Comparison of ENCODE assay signal across 16 mouse cellular contexts in the genomic region with DNA sequence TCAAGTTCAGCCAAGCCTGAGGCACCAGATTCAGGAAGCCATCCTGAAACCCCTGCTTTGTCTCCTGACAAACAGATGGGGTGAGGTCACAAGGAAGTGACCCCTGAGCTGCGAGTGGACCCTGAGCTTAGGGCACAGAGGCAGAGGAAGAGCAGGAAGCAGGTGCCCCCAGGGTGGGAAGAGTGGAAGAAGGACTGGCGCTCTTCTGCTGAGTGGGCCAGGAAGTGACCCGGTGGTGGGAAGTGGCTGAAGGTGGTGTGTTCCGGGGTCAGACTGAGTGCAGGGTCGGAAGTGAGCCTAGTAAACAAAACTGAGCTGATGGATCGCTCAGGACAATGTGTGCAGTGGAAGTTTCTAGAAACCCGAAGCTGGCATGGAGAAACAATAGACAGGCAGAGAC. TPM values are rescaled to one million over a fixed set of nuclear protein-coding genes. Genes with fewer than 3 reads are reported as not detected.
DNase-seq lines count a peak whose midpoint lies in the region; ATAC-seq and TF ChIP-seq lines count a peak whose summit lies in the region.
"Had no signal": no experiment of that assay in that cellular context is flagged by ENCODE, and none has a peak within 500 bp of the region (broad histone marks: within the 10 kb centered on the region; RNA-seq: fewer than 3 reads in every experiment).

No protein-coding gene starts in this region.

- H3K9ac ChIP-seq in kidney, postnatal 0 days (ENCODE audit: low read depth, low read length) = no peak overlapping the region
- no peak overlapping the region for H3K9ac ChIP-seq in lung, embryonic 16.5 days (ENCODE audit: low read length)
- no peak overlapping the region for H3K9ac ChIP-seq in forebrain, embryonic 16.5 days (replicated peaks; ENCODE audit: low read depth, low read length)
- H3K9ac ChIP-seq: hindbrain, embryonic 15.5 days; neural tube, embryonic 12.5 days had no signal

- WGBS in kidney, postnatal 0 days = 56% methylated on average over 7 of the region's 7 CpGs
- WGBS in lung, embryonic 16.5 days = 32% methylated on average over 7 of the region's 7 CpGs
- 82% methylated on average over 7 of the region's 7 CpGs for WGBS in forebrain, embryonic 16.5 days

- H3K9me3 ChIP-seq in kidney, postnatal 0 days (replicated peaks; ENCODE audit: low read length) = no peaks in the 10 kb centered on the region
- no peaks in the 10 kb centered on the region for H3K9me3 ChIP-seq in lung, embryonic 16.5 days (ENCODE audit: control insufficient read depth, low read length)
- H3K9me3 ChIP-seq in forebrain, embryonic 16.5 days (ENCODE audit: control insufficient read depth, low read length) = 0 out of 2 replicates have a peak, but pooled peaks cover 4% of the 10 kb centered on the region
- H3K9me3 ChIP-seq: hindbrain, embryonic 15.5 days; neural tube, embryonic 12.5 days had no signal

- TF ChIP-seq CTCF in kidney, postnatal 0 days (IDR thresholded peaks at IDR 0.05; ENCODE audit: low read depth) = no peak

- no peak overlapping the region for H3K4me2 ChIP-seq in kidney, postnatal 0 days (ENCODE audit: low read length)
- H3K4me2 ChIP-seq in lung, embryonic 16.5 days (ENCODE audit: low read depth, low read length) = no peak overlapping the region
- no peak overlapping the region for H3K4me2 ChIP-seq in forebrain, embryonic 16.5 days (ENCODE audit: low read length)
- H3K4me2 ChIP-seq: hindbrain, embryonic 15.5 days; neural tube, embryonic 12.5 days had no signal

- no peaks in the 10 kb centered on the region for H3K36me3 ChIP-seq in kidney, postnatal 0 days (ENCODE audit: insufficient read depth, low read length)
- H3K36me3 ChIP-seq in lung, embryonic 16.5 days (ENCODE audit: control insufficient read depth, insufficient read depth, low read length) = no peaks in the 10 kb centered on the region
- H3K36me3 ChIP-seq in forebrain, embryonic 16.5 days (ENCODE audit: control insufficient read depth, insufficient read depth) = no peaks in the 10 kb centered on the region
- H3K36me3 ChIP-seq: hindbrain, embryonic 15.5 days; neural tube, embryonic 12.5 days had no signal

- peak; percentile 49 to 60 for DNase-seq in adrenal gland, adult (ENCODE audit: inconsistent age in 2 of 2, low spot score in 1 of 2)
- no peak for DNase-seq in adrenal gland, postnatal 4 days (ENCODE audit: low spot score in 2 of 2)
- peak; percentile 22 for DNase-seq in adrenal gland, postnatal 10 days
- DNase-seq in kidney, postnatal 0 days (ENCODE audit: low spot score) = peak; percentile 47
- no peak for DNase-seq in left cerebral cortex, adult 18-20 months (ENCODE audit: low spot score in 2 of 2)
- DNase-seq in urinary bladder, postnatal 4 days (ENCODE audit: low spot score in 2 of 2) = no peak
- DNase-seq: cerebellum, postnatal 10 days; heart, adult 18-20 months; heart, postnatal 10 days; right cerebral cortex, postnatal 4 days had no signal

- no peaks in the 10 kb centered on the region for H3K27me3 ChIP-seq in kidney, postnatal 0 days (ENCODE audit: insufficient read depth, low read length)
- H3K27me3 ChIP-seq in lung, embryonic 16.5 days (ENCODE audit: control insufficient read depth, insufficient read depth, low read depth, low read length) = no peaks in the 10 kb centered on the region
- no peaks in the 10 kb centered on the region for H3K27me3 ChIP-seq in forebrain, embryonic 16.5 days (replicated peaks; ENCODE audit: control insufficient read depth, insufficient read depth, low read length)
- H3K27me3 ChIP-seq: hindbrain, embryonic 15.5 days; neural tube, embryonic 12.5 days had no signal

- H3K4me3 ChIP-seq in kidney, postnatal 0 days (replicated peaks; ENCODE audit: low read depth, low read length) = no peak overlapping the region
- H3K4me3 ChIP-seq in lung, embryonic 16.5 days (ENCODE audit: low read length) = no peak overlapping the region
- no peak overlapping the region for H3K4me3 ChIP-seq in forebrain, embryonic 16.5 days (replicated peaks; ENCODE audit: low read length)
- H3K4me3 ChIP-seq: hindbrain, embryonic 15.5 days; layer of hippocampus, adult 2 months; neural tube, embryonic 12.5 days had no signal

- no peak overlapping the region for H3K27ac ChIP-seq in kidney, postnatal 0 days
- peak overlapping the region; percentile 44 for H3K27ac ChIP-seq in lung, embryonic 16.5 days (ENCODE audit: low read length)
- no peak overlapping the region for H3K27ac ChIP-seq in forebrain, embryonic 16.5 days (ENCODE audit: low read length)
- H3K27ac ChIP-seq: hindbrain, embryonic 15.5 days; layer of hippocampus, adult 2 months; neural tube, embryonic 12.5 days had no signal

- H3K4me1 ChIP-seq in kidney, postnatal 0 days (replicated peaks; ENCODE audit: insufficient read depth, low read length) = 0 out of 2 replicates have a peak, but pooled peaks cover 6% of the 10 kb centered on the region
- peaks cover 17% of the 10 kb centered on the region for H3K4me1 ChIP-seq in lung, embryonic 16.5 days (replicated peaks; ENCODE audit: control insufficient read depth, insufficient read depth, low read length)
- peaks cover 29% of the 10 kb centered on the region for H3K4me1 ChIP-seq in forebrain, embryonic 16.5 days (replicated peaks; ENCODE audit: control insufficient read depth, insufficient read depth, low read length)

- ATAC-seq in kidney, postnatal 0 days (replicated peaks; ENCODE audit: low FRiP score, low read depth) = 0 out of 2 replicates have a peak, but pooled peaks have one; percentile 9
- ATAC-seq in lung, embryonic 16.5 days (ENCODE audit: low read depth) = peak; percentile 60
- no peak for ATAC-seq in forebrain, embryonic 16.5 days
- ATAC-seq: activated CD4-positive, CD25-positive, alpha-beta regulatory T cell, adult 4 months had no signal

RNA-seq across cellular contexts. Expression of gene Unc5b, which starts 57.2 kb away (rescaled TPM):
- total RNA-seq in adrenal gland, postnatal 4 days (2021) = 10 to 100 TPM; 13.3 to 17.6 TPM
- 10 to 100 TPM; 14.0 to 16.1 TPM for total RNA-seq in adrenal gland, postnatal 10 days (2021)
- polyA plus RNA-seq in kidney, postnatal 0 days (2015; fragmentation: Nextera tagmentation; extraction: Ambion mirVana) = 7.8 TPM in 2 replicates
- polyA plus RNA-seq in lung, embryonic 16.5 days (2015; fragmentation: Nextera tagmentation; extraction: Ambion mirVana) = 6.7 and 7.3 TPM in 2 replicates
- total RNA-seq in left cerebral cortex, adult 18-20 months (2021) = 10 to 100 TPM in 1 of 2 experiments, 1 to 10 TPM in 1; 9.3 to 10.3 TPM
- 2.2 and 2.6 TPM in 2 replicates for polyA plus RNA-seq in forebrain, embryonic 16.5 days (2015; fragmentation: Nextera tagmentation; extraction: Ambion mirVana)
- polyA plus RNA-seq: activated CD4-positive, CD25-positive, alpha-beta regulatory T cell, adult 4 months had no signal

Comparison
In these comparisons a context has a peak if more than half of its experiments do, and no peak if none do; other contexts are left out.
1. DNase-seq: peak in adrenal gland, adult (2 of 2), adrenal gland, postnatal 10 days (single experiment) and kidney, postnatal 0 days (single experiment); none in adrenal gland, postnatal 4 days (0 of 2), left cerebral cortex, adult 18-20 months (0 of 2) and urinary bladder, postnatal 4 days (0 of 2).